Mouse (Mus musculus) limb, embryonic 15.5 days (tissue): ENCODE data around the gene Ctf2. TPM values are rescaled to one million over a fixed set of nuclear protein-coding genes. Genes with fewer than 3 reads are reported as not detected.
"Not testable (repeated sequence)": the region's sequence is repeated elsewhere in the genome, so short reads cannot be mapped to it uniquely, and the experiment has no call there.

ENCODE experiments used
- ATAC-seq: fragments of 200-750 bp; cut with Nextera tagmentation; 2 replicates; pipeline ENCODE4 v1.8.0; 2017; ENCODE audit warnings: low read depth, moderate TSS enrichment; ENCODE audit not compliant: insufficient number of reproducible peaks, low FRiP score, low TSS enrichment
- H3K27ac ChIP-seq: fragments of 300-500 bp; sonication (generic); 2 replicates; pipeline ENCODE4 v1.5.1; 2015; ENCODE audit warnings: moderate library complexity, mild to moderate bottlenecking, inconsistent platforms
- H3K27me3 ChIP-seq: fragments of 300-500 bp; sonication (generic); 2 replicates; pipeline ENCODE4 v1.6.1; 2015; ENCODE audit warnings: inconsistent platforms
- H3K36me3 ChIP-seq: fragments of 300-500 bp; sonication (generic); 2 replicates; pipeline ENCODE4 v1.6.1; 2015; ENCODE audit warnings: inconsistent platforms
- H3K4me1 ChIP-seq: fragments of 300-500 bp; sonication (generic); 2 replicates; pipeline ENCODE4 v1.6.1; 2015; ENCODE audit warnings: inconsistent platforms
- H3K4me2 ChIP-seq: fragments of 300-500 bp; sonication (generic); 2 replicates; pipeline ENCODE4 v1.6.1; 2015; ENCODE audit warnings: mild to moderate bottlenecking, inconsistent platforms
- H3K4me3 ChIP-seq: fragments of 300-500 bp; sonication (generic); 2 replicates; pipeline ENCODE4 v1.5.1; 2015; ENCODE audit warnings: mild to moderate bottlenecking, inconsistent platforms
- H3K9ac ChIP-seq: fragments of 300-500 bp; sonication (generic); 2 replicates; pipeline ENCODE4 v1.6.1; 2015; ENCODE audit warnings: inconsistent platforms
- H3K9me3 ChIP-seq: fragments of 300-500 bp; sonication (generic); 2 replicates; pipeline ENCODE4 v1.6.1; 2016; ENCODE audit warnings: inconsistent platforms
- WGBS: fragments of 180-500 bp; shearing (Covaris S2); methylation state at CpG from one replicate; pipeline ENCODE4 v1.1.7; 2015; 5-methylcytosine and 5-hydroxymethylcytosine counted together
- polyA plus RNA-seq: library from polyadenylated mRNA; unstranded; fragments of >200 nt; fragmentation: Nextera tagmentation; extraction: Ambion mirVana; gene quantifications from 2 replicates; pipeline ENCODE4 v1.2.1, GENCODE M21; 2015

The Ctf2 gene
- 0.19 and 0.44 TPM in 2 replicates for polyA plus RNA-seq

- H3K27ac ChIP-seq, ATAC-seq, H3K4me2 ChIP-seq, H3K4me1 ChIP-seq, H3K9ac ChIP-seq, H3K9me3 ChIP-seq, H3K27me3 ChIP-seq, H3K36me3 ChIP-seq, H3K4me3 ChIP-seq: not testable (repeated sequence)
- no CpG with 5 or more reads among the region's 5 CpGs for WGBS
Observed at GRCm38 (mm10) chr7:127732066-127732465, at the start of gene Ctf2. Gene Ctf2, minus strand, starts transcription at chr7:127732166.

- Histone ChIP-seq H3K27me3 (no peaks in the 10 kb centered on the region), H3K27ac (peak overlapping the region; percentile 99; the same call in 1 of the 2 replicates), H3K4me3 (peak overlapping the region; percentile 86), H3K36me3 (peaks cover 41% of the 10 kb centered on the region), H3K4me2 (peak overlapping the region; percentile 76), H3K9ac (peak overlapping the region; percentile 85), H3K9me3 (no peaks in the 10 kb centered on the region), H3K4me1 (peaks cover 19% of the 10 kb centered on the region)
- WGBS: 76% methylated on average over 4 of the region's 4 CpGs
- no peak for ATAC-seq
Observed at GRCm38 (mm10) chr7:127778350-127778749, 46.4 kb upstream of the Ctf2 start.

GRCm38 (mm10) chr7:127777474-127778266 lies 45.7 kb upstream of the Ctf2 start:
- peak overlapping the region; percentile 85 for H3K9ac ChIP-seq
- peaks cover 38% of the 10 kb centered on the region for H3K36me3 ChIP-seq
- 2% methylated on average over 65 of the region's 66 CpGs for WGBS
- no peaks in the 10 kb centered on the region for H3K9me3 ChIP-seq
- H3K27me3 ChIP-seq: no peaks in the 10 kb centered on the region
- H3K4me1 ChIP-seq: peaks cover 19% of the 10 kb centered on the region
- peak overlapping the region; percentile 99 for H3K27ac ChIP-seq
- H3K4me3 ChIP-seq: peak overlapping the region; percentile 86
- ATAC-seq: 0 out of 2 replicates have a peak, but pooled peaks have one; percentile 28
- peak overlapping the region; percentile 76 for H3K4me2 ChIP-seq

- Histone ChIP-seq H3K9me3 (no peaks in the 10 kb centered on the region), H3K27me3 (no peaks in the 10 kb centered on the region), H3K9ac (peak overlapping the region; percentile 85), H3K4me1 (peaks cover 19% of the 10 kb centered on the region), H3K27ac (peak overlapping the region; percentile 99), H3K36me3 (peaks cover 31% of the 10 kb centered on the region), H3K4me3 (peak overlapping the region; percentile 86), H3K4me2 (peak overlapping the region; percentile 76)
- peak; percentile 89 for ATAC-seq
- under 1% methylated on average over 67 of the region's 70 CpGs for WGBS
Observed at GRCm38 (mm10) chr7:127776878-127777473, 45.0 kb upstream of the Ctf2 start.

GRCm38 (mm10) chr7:127776426-127776825 lies 44.5 kb upstream of the Ctf2 start, which contains the start of gene Setd1a:
Gene Setd1a, plus strand, starts transcription at chr7:127776670.
- Histone ChIP-seq H3K4me3 (peak within 1 kb of the TSS; percentile 86), H3K9ac (peak within 1 kb of the TSS; percentile 85), H3K27ac (peak within 1 kb of the TSS; percentile 99), H3K4me1 (peaks cover 19% of the 10 kb centered on the region), H3K4me2 (peak within 1 kb of the TSS; percentile 76), H3K9me3 (no peaks in the 10 kb centered on the region), H3K27me3 (no peaks in the 10 kb centered on the region), H3K36me3 (peaks cover 27% of the 10 kb centered on the region)
- ATAC-seq: peak; percentile 75
- WGBS: under 1% methylated on average over 23 of the region's 23 CpGs

- peak overlapping the region; percentile 76 for H3K4me2 ChIP-seq
- peak overlapping the region; percentile 86 for H3K4me3 ChIP-seq
- ATAC-seq, H3K27me3 ChIP-seq, H3K9me3 ChIP-seq: not testable (repeated sequence)
- H3K36me3 ChIP-seq: peaks cover 21% of the 10 kb centered on the region
- peaks cover 25% of the 10 kb centered on the region for H3K4me1 ChIP-seq
- WGBS: 60% methylated on average over 7 of the region's 7 CpGs
- H3K9ac ChIP-seq: peak overlapping the region; percentile 85
- H3K27ac ChIP-seq: peak overlapping the region; percentile 99
Observed at GRCm38 (mm10) chr7:127775837-127776236, 43.9 kb upstream of the Ctf2 start.

- Histone ChIP-seq H3K9ac (no peak overlapping the region), H3K4me3 (no peak overlapping the region)
Observed at GRCm38 (mm10) chr7:127773664-127774384, 41.9 kb upstream of the Ctf2 start.

GRCm38 (mm10) chr7:127772557-127772956 lies 40.6 kb upstream of the Ctf2 start:
- Histone ChIP-seq H3K36me3 (peaks cover 7% of the 10 kb centered on the region), H3K4me3 (no peak overlapping the region), H3K9me3 (no peaks in the 10 kb centered on the region), H3K27ac (no peak overlapping the region), H3K27me3 (no peaks in the 10 kb centered on the region), H3K4me1 (peaks cover 36% of the 10 kb centered on the region), H3K4me2 (no peak overlapping the region), H3K9ac (no peak overlapping the region)
- no peak for ATAC-seq
- WGBS: 78% methylated on average over 1 of the region's 1 CpGs

More at GRCm38 (mm10) chr7:127773664-127774384, 41.9 kb upstream of the Ctf2 start:
- Histone ChIP-seq H3K9me3 (no peaks in the 10 kb centered on the region), H3K27ac (no peak overlapping the region), H3K4me1 (peaks cover 36% of the 10 kb centered on the region), H3K4me2 (no peak overlapping the region), H3K27me3 (no peaks in the 10 kb centered on the region), H3K36me3 (peaks cover 3% of the 10 kb centered on the region; the same call in 1 of the 2 replicates)
- ATAC-seq: no peak
- WGBS: 38% methylated on average over 9 of the region's 9 CpGs

GRCm38 (mm10) chr7:127772080-127772479 lies 40.1 kb upstream of the Ctf2 start:
- no peak overlapping the region for H3K4me3 ChIP-seq
- no peaks in the 10 kb centered on the region for H3K27me3 ChIP-seq
- no peaks in the 10 kb centered on the region for H3K9me3 ChIP-seq
- H3K9ac ChIP-seq: no peak overlapping the region
- 64% methylated on average over 3 of the region's 3 CpGs for WGBS
- no peak for ATAC-seq
- H3K4me2 ChIP-seq: no peak overlapping the region
- H3K27ac ChIP-seq: no peak overlapping the region
- peaks cover 36% of the 10 kb centered on the region for H3K4me1 ChIP-seq
- peaks cover 12% of the 10 kb centered on the region for H3K36me3 ChIP-seq

GRCm38 (mm10) chr7:127771262-127771661 lies 39.3 kb upstream of the Ctf2 start:
- Histone ChIP-seq H3K36me3 (peaks cover 17% of the 10 kb centered on the region), H3K9ac (no peak overlapping the region), H3K27ac (0 out of 2 replicates have a peak overlapping the region, but pooled peaks have one; percentile 88), H3K9me3 (no peaks in the 10 kb centered on the region), H3K4me3 (peak overlapping the region; percentile 70; the same call in 1 of the 2 replicates), H3K4me2 (peak overlapping the region; percentile 88; the same call in 1 of the 2 replicates), H3K27me3 (no peaks in the 10 kb centered on the region), H3K4me1 (peaks cover 36% of the 10 kb centered on the region)
- ATAC-seq: no peak
- WGBS: 58% methylated on average over 5 of the region's 5 CpGs

GRCm38 (mm10) chr7:127770039-127770905 lies 38.3 kb upstream of the Ctf2 start:
- Histone ChIP-seq H3K36me3 (peaks cover 26% of the 10 kb centered on the region), H3K4me2 (peak overlapping the region; percentile 88), H3K9me3 (no peaks in the 10 kb centered on the region), H3K27ac (peak overlapping the region; percentile 88), H3K4me3 (peak overlapping the region; percentile 70), H3K27me3 (no peaks in the 10 kb centered on the region), H3K9ac (peak overlapping the region; percentile 74), H3K4me1 (peaks cover 32% of the 10 kb centered on the region)
- peak; percentile 2; the same call in 1 of the 2 replicates for ATAC-seq
- whole genome bisulfite sequencing: 2% methylated on average over 27 of the region's 27 CpGs
